Mouse (Mus musculus): Measurements from ENCODE around the gene Pigk.
"Not testable (repeated sequence)": the region's sequence is repeated elsewhere in the genome, so short reads cannot be mapped to it uniquely, and the experiment has no call there.

- not testable (repeated sequence) for TF ChIP-seq EP300, CTCF (IDR thresholded peaks at IDR 0.05)
Observed at GRCm38 (mm10) chr3:152701536-152701935, 12.4 kb upstream of the Pigk start.
